Mouse (Mus musculus) forebrain, embryonic 14.5 days (tissue): ENCODE results near the gene Gm12253. TPM values are rescaled to one million over a fixed set of nuclear protein-coding genes. Genes with fewer than 3 reads are reported as not detected.

Source experiments
- ATAC-seq: fragments of 200-750 bp; cut with Nextera tagmentation; 2 replicates; pipeline ENCODE4 v1.8.0; 2017; ENCODE audit warnings: mild to moderate bottlenecking, moderate library complexity
- DNase-seq: peaks from one replicate; pipeline ENCODE4 v3.0.0-alpha.2; 2015; ENCODE audit warnings: low spot score
- H3K27ac ChIP-seq: fragments of 300-500 bp; sonication (generic); 2 replicates; pipeline ENCODE4 v1.5.1; 2014; ENCODE audit warnings: low read depth, mild to moderate bottlenecking, control low read depth, low read length, moderate library complexity
- H3K27me3 ChIP-seq: fragments of 300-500 bp; sonication (generic); replicated peaks from 2 replicates; pipeline ENCODE4 v1.6.1; 2014; ENCODE audit warnings: low read length, control low read depth, mixed read lengths; ENCODE audit not compliant: control insufficient read depth, insufficient read depth
- H3K36me3 ChIP-seq: fragments of 300-500 bp; sonication (generic); 2 replicates; pipeline ENCODE4 v1.6.1; 2014; ENCODE audit warnings: low read length, control low read depth; ENCODE audit not compliant: control insufficient read depth, insufficient read depth
- H3K4me1 ChIP-seq: fragments of 300-500 bp; sonication (generic); 2 replicates; pipeline ENCODE4 v1.6.1; 2014; ENCODE audit warnings: antibody characterized with exemption, low read length, control low read depth; ENCODE audit not compliant: control insufficient read depth, insufficient read depth
- H3K4me2 ChIP-seq: fragments of 300-500 bp; sonication (generic); 2 replicates; pipeline ENCODE4 v1.6.1; 2014; ENCODE audit warnings: mild to moderate bottlenecking, control low read depth, low read length
- H3K4me3 ChIP-seq: fragments of 300-500 bp; sonication (generic); 2 replicates; pipeline ENCODE4 v1.5.1; 2014; ENCODE audit warnings: low read depth, low read length, control low read depth
- H3K9ac ChIP-seq: fragments of 300-500 bp; sonication (generic); 2 replicates; pipeline ENCODE4 v1.6.1; 2014; ENCODE audit warnings: mild to moderate bottlenecking, low read length, control low read depth, moderate library complexity
- H3K9me3 ChIP-seq: fragments of 300-500 bp; sonication (generic); replicated peaks from 2 replicates; pipeline ENCODE4 v1.6.1; 2016; ENCODE audit warnings: low read length, control low read depth, mixed read lengths; ENCODE audit not compliant: control insufficient read depth
- polyA plus RNA-seq: library from polyadenylated mRNA; unstranded; fragments of >200 nt; fragmentation: Nextera tagmentation; extraction: Ambion mirVana; gene quantifications from 2 replicates; pipeline ENCODE4 v1.2.1, GENCODE M21; 2014

The Gm12253 gene
- polyA plus RNA-seq, 1 experiment from 2014 or later, result not detected

GRCm38 (mm10) chr11:58462170-58462569 lies 29.8 kb downstream of the Gm12253 start, which contains the start of gene Olfr30:
Gene Olfr30, minus strand, starts transcription at chr11:58462270.
- ATAC-seq (no peak), DNase-seq (no peak)
- no peak within 1 kb of the TSS for H3K4me2 ChIP-seq
- H3K4me3 ChIP-seq, result no peak within 1 kb of the TSS
- H3K9ac ChIP-seq, result no peak within 1 kb of the TSS
- H3K27ac ChIP-seq, result no peak within 1 kb of the TSS
- H3K4me1 ChIP-seq, result no peaks in the 10 kb centered on the region
- no peaks in the 10 kb centered on the region for H3K36me3 ChIP-seq
- no peaks in the 10 kb centered on the region for H3K9me3 ChIP-seq
- H3K27me3 ChIP-seq, result no peaks in the 10 kb centered on the region

Other genes with a start within 250 kb of the Gm12253 start
- 1.4 and 1.6 TPM in 2 replicates for gene Igtp, start 233.0 kb upstream of the Gm12253 start, polyA plus RNA-seq
- 0.57 and 0.63 TPM in 2 replicates for gene Irgm2, start 232.9 kb upstream of the Gm12253 start, polyA plus RNA-seq
- not detected in 2 replicates for gene 4930438A08Rik, start 157.8 kb upstream of the Gm12253 start, polyA plus RNA-seq
- 13.1 and 14.2 TPM in 2 replicates for gene Zfp692, start 125.5 kb upstream of the Gm12253 start, polyA plus RNA-seq
- gene Zfp672, start 102.2 kb upstream of the Gm12253 start, polyA plus RNA-seq, result 38.8 and 45.4 TPM in 2 replicates
- gene Sh3bp5l, start 101.8 kb upstream of the Gm12253 start, polyA plus RNA-seq, result 29.5 and 43.3 TPM in 2 replicates
- 0.22 TPM in 1 of 2 replicates, not detected in the other for gene Lypd8, start 53.5 kb upstream of the Gm12253 start, polyA plus RNA-seq
- gene 1810065E05Rik, start 11.4 kb upstream of the Gm12253 start, polyA plus RNA-seq, result not detected in 2 replicates
- gene Lypd9, start 20.4 kb downstream of the Gm12253 start, polyA plus RNA-seq, result not detected in 2 replicates
- gene Olfr30, start 29.7 kb downstream of the Gm12253 start, polyA plus RNA-seq, result not detected in 2 replicates
- gene Olfr332, start 60.0 kb downstream of the Gm12253 start, polyA plus RNA-seq, result not detected in 2 replicates
- gene Olfr331, start 70.0 kb downstream of the Gm12253 start, polyA plus RNA-seq, result not detected in 2 replicates
- gene Olfr330, start 102.3 kb downstream of the Gm12253 start, polyA plus RNA-seq, result not detected in 2 replicates
- gene Olfr329-ps, start 113.9 kb downstream of the Gm12253 start, polyA plus RNA-seq, result not detected in 2 replicates
- gene Olfr328, start 123.1 kb downstream of the Gm12253 start, polyA plus RNA-seq, result not detected in 2 replicates
- gene Olfr224, start 138.0 kb downstream of the Gm12253 start, polyA plus RNA-seq, result not detected in 2 replicates
- gene Olfr325, start 145.2 kb downstream of the Gm12253 start, polyA plus RNA-seq, result not detected in 2 replicates
- gene Olfr324, start 162.6 kb downstream of the Gm12253 start, polyA plus RNA-seq, result not detected in 2 replicates
- not detected in 2 replicates for gene 2210407C18Rik, start 183.5 kb downstream of the Gm12253 start, polyA plus RNA-seq
- gene Olfr323, start 197.9 kb downstream of the Gm12253 start, polyA plus RNA-seq, result not detected in 2 replicates
- not detected in 2 replicates for gene Trim58, start 207.9 kb downstream of the Gm12253 start, polyA plus RNA-seq
- not detected in 2 replicates for gene Olfr322, start 226.2 kb downstream of the Gm12253 start, polyA plus RNA-seq
- gene Olfr320, start 248.5 kb downstream of the Gm12253 start, polyA plus RNA-seq, result not detected in 2 replicates